Mouse (Mus musculus): ENCODE measurements around the gene Adam10.

GRCm38 (mm10) chr9:70800588-70801315 is 122.0 kb downstream of the Adam10 start:
- TF ChIP-seq CTCF (IDR thresholded peaks at IDR 0.05; ENCODE audit: low read depth, low read length), result no peak
- no peak for TF ChIP-seq POLR2A (IDR thresholded peaks at IDR 0.05; ENCODE audit: borderline replicate concordance, low read depth, low read length)
